Mouse (Mus musculus) T-helper 1 cell (primary cell): ENCODE data around the gene Sorcs1.

Experiments
- in situ Hi-C: fragments of 300-600 bp; cut with MboI, MseI; formaldehyde crosslinking; loops from one replicate; pipeline ENCODE4 v1.15.1; 2025; ENCODE audit warnings: high pct_unique_total_duplicates

Sorcs1 gene

GRCm38 (mm10) chr19:50566306-50566705 is 112.1 kb downstream of the Sorcs1 start:
- in situ Hi-C loops = no loop called here

DNA sequence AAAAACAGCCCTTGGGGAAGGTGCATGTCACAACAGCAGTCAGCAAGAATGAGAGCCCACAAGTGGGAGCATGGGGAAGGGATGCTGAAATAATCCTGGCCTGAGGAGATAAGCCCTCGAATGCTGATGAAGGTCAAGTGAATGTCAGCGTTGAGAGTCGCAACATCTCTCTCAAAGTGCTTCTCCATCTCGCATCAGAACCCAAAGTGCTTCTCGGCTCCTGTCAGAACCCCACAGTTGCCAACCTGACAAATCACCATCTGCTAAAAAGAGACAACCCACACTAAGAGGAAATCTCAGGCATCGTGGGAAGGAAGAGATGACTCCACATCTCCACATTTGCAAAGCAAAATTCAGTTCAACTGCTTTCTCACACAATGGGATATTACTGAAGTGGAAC is 119.7 kb downstream of the Sorcs1 start:
- in situ Hi-C loops = no loop called here

GRCm38 (mm10) chr19:50534031-50534430 is 144.4 kb downstream of the Sorcs1 start:
- in situ Hi-C loops = no loop called here

DNA sequence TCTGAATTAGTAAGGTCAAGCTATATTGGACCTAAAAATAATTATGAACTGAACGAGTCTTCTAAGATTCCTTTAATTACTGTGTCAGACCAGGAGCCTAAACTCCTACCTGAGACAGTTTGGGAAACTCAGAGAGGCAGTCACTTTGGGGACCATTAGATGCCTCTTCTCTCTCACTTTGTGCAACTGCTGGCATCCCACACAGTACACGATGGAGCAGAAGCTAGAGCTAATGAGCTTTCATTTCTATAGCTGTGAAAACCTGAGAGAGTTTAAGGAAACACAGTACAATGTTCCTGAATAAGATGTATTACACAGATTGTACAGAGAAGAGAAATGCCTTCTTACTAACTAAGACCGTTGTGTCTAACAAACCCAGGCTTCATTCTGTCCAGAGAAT is 150.6 kb downstream of the Sorcs1 start:
- in situ Hi-C loops = no loop called here

DNA sequence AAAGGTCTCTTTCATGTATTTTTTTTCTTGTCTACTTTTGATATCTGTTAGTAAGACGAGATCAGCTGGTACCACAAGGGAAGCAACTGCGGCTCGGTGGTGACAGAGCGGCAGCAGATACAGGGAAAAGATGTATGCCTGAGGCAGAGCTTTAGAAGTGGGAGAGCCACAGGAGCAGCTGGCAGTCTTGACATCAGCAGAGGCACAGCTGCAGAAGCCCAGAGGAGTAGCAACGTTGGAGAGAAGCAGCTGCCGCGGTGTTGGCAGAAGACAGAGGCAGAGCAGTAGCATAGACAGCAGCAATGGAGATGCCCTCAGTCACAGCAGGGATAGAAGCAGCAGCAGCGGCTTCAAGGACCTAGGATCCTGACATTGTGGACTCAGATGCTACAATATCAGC is 152.4 kb downstream of the Sorcs1 start:
- in situ Hi-C loops = no loop called here

DNA sequence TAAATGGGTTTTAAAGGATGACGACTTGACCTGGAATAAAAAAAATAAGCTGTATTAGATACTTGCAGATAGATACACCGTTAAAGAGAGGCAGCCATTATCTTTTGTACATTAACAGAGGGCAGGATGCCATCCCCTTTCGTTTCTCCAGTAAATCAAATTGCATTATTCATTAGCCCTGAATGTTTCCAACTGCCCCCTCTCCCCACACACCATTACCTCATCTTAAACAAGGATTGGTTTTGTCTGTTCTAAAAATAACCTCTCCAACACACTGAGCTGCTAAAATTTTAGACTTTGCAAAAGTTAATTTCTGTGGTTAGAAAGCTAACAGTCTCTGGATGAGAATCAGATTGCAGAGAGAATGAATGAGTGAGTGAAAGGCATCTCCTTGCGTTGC is 156.5 kb downstream of the Sorcs1 start:
- in situ Hi-C loops = no loop called here

DNA sequence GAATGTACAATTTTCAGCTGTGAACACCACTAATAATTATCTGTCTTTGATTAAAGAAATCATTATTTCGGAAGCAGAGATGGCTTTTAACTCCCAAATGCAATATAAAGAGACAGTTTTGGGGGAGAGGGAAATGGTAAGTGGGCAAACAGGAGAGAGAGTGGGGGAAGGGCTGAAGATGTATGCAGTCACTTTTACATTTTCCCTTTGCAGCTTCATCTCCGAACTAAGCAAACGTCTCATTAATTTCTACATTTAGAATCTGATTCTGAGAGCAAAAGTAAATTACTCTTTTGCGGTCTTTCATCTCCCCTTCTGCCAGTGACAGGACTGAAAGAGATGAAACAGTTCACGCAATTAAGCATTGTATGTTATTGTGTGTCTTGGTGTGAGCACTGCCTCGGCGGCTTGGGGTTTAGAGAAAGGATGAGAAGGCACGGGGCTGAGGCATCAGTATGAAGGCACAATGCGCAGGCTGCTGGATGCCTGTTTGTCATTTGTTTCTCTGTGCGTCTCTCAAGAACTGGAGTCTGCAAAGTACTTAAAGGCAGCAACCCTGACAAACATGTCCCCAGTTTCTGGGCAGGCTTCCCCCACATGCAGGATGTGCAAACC is 163.3 kb downstream of the Sorcs1 start:
- in situ Hi-C loops = no loop called here

- in situ Hi-C loops = no loop called here
These were observed 164.1 kb downstream of the Sorcs1 start for GRCm38 (mm10) chr19:50514309-50514830.

DNA sequence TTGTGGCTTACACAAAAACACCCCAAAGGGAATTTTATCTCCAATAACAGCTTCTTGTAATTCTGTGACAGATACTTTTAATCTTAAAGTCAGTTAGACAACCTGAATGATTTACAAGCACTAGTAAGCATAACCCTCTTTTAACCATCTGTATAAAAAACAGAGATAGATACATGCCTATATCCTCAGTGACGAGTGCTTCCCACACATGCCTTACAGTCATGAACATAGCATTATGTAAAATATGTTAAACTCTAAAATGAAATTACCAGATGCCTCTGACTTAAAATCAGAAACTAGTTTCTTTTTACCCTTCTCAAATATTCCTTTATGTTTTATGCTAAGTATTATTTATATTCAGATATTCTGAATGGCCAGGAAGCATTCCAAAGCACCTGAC is 175.6 kb downstream of the Sorcs1 start:
- in situ Hi-C loops = no loop called here

- in situ Hi-C loops = no loop called here
These were observed 187.3 kb downstream of the Sorcs1 start for GRCm38 (mm10) chr19:50491121-50491520.

- in situ Hi-C loops = no loop called here
These were observed 187.7 kb downstream of the Sorcs1 start for GRCm38 (mm10) chr19:50490721-50491120.

DNA sequence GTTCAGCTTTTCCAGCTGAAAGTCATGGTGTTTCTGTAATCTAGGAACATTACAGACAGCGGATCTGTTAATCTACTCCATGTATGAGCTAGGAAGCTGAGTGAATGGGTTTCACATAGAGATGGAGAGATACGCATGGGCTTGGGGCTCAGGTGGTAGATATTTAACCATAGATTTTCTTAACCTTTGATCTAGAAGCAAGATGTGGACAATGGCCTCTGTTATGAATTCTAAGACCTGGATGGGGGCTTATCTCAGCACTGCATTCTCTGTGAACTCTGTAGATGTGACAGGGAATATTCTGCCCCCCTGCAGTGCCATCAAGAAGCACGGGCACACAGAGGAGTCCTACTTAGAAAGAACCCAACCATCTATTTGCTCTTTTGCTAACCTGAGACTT is 188.7 kb downstream of the Sorcs1 start:
- in situ Hi-C loops = no loop called here

GRCm38 (mm10) chr19:50488421-50488820 is 190.0 kb downstream of the Sorcs1 start:
- in situ Hi-C loops = no loop called here

DNA sequence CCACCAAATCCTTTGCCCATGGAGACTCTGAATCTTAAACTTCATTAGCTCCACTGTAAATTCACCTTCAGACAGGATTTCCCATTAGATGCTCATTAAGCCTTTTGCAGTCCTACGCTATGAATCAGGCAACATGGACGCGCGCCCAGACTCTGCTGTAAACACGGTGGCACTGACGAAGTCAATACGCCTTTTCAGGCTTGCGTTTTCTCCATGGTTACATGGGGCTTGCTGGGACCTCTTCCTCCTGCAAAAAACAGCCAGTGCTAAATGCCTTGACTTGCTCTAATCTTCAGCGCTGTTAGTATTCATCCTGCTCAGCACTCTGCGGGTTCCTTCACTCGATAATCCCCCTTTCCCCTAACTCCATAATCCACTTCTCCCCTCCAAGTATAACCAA is 190.7 kb downstream of the Sorcs1 start:
- in situ Hi-C loops = no loop called here

GRCm38 (mm10) chr19:50486345-50486744 is 192.1 kb downstream of the Sorcs1 start:
- in situ Hi-C loops = no loop called here

DNA sequence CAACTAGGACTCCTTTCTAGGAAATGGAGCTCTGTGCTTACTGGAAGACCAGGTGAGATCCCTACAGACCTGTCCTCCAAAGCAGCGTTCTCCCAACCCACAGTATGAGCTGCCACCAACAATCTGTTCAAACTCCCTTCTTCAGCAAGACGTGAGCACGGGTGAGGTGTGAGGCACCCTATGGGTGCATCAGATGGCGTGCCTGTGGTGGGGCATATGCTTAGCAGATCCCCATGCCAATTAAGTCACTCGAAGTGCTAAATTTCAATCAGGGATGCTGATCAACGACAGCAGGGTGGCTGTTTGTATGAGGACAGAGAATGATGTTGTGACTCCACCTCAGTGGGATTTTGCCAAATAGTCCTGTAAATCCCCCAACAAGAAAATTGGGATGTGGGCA is 201.7 kb downstream of the Sorcs1 start:
- in situ Hi-C loops = no loop called here

- in situ Hi-C loops = no loop called here
These were observed 209.9 kb downstream of the Sorcs1 start for GRCm38 (mm10) chr19:50468592-50468991.

DNA sequence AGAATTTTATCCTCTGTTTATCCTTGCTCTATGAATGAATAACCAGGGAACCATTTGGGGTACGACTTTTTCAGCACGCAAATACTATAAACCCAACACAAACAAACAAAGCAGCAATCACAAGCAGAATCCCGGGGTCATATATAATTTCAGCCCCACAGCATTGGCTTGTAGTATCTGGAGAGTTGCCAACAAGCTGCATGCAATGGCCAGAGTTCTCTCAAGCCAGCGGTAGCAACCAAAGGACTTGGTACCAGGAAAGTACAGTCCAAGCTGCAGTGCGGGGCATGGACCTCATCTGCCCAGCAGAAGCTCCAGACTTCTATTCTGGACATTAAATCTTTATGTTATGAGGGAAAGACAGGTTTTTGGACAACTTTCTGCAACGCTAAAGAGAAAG is 213.6 kb downstream of the Sorcs1 start:
- in situ Hi-C loops = no loop called here

DNA sequence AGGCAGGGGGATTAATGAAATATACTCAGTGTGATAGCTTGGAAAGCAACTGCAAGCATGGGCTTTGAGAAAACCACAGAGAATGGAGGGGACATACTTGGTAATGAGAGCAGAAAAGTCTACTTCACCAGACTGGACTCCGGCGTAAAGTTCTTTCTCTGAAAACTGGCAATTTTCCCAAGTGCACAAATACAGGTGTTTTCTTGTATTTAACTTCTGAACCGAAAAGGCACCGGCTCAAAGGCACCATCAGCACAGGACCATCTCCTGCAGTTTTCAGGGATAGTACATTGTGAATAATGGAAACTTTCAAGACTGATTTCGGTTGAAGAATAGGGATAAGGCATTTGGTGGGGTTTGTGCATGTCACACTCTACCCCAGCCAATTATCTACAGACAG is 219.9 kb downstream of the Sorcs1 start:
- in situ Hi-C loops = no loop called here

DNA sequence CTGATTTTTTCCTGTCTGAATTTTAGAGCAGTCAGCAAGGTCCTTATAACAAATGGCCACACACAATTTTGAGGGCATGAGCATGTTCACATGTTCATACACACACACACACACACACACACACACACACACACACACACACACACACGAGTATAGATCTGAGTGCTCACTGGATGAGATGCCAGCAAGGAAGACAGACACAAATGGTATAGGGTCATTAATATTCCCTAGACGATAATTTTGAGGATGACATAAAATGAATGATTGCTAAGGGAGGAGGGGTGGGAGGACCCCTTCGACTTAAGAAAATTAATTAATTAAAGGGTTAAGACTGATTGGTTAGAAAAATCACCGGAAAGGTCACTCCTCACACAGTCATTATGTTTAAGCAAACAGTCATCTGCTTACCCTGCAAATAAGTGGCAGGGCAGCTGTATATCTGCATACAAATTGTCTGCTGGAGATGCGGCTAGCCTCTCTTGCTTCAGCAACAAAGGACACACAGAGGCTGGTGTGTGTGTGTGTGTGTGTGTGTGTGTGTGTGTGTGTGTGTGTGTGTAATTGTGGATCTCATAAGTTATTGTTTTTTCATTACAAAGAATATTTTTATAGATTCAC is 221.1 kb downstream of the Sorcs1 start:
- in situ Hi-C loops = no loop called here

DNA sequence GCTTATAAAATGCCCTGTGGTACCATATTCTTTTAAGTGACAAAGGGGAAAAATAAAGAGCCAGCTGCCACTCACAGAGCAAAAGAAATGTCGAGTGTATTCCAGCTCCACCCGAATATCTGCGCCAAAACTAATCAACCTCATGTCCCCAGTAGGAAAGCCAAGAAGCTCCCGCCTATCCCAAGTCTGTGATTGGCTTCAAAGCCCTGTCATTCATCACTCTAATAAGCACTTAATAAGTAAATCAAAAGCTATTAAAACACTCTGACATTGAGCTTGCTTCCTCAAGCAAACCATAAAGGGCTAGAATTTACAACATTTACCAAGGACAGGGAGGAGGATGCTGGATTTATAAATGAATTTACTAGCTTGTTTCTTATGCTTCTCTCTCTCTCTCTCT is 237.3 kb downstream of the Sorcs1 start:
- in situ Hi-C loops = no loop called here

DNA sequence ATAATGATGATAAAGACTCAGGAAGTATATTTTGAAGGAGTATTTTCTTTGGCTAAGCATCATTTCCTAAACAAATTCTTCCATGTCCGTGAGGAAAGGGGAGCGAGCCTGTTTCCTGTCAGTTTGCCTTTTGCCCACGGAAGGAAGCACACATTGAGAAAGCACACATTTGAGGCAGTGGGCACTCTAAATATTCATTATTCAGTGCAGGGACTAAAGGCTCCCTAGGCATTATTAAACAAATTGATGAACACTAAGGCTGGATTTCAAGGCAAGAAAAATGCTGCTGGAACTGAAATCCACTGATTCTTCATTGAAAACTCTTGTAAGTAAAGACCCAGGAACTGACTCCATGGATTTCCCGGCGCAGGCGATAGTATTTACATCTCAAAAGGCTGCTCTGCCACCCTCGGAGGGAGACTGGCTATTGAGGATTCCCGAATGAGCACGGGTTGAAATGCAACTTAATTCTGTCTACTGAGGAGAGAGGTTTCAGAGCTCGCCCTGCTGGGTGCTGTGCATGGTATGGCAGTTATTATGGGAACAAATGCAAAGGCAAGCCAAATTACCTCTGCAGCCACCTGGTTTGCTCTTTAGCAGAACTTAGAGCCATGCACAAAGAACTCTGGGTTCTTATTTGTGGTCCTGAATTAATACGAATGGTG is 238.1 kb downstream of the Sorcs1 start:
- in situ Hi-C loops = no loop called here

DNA sequence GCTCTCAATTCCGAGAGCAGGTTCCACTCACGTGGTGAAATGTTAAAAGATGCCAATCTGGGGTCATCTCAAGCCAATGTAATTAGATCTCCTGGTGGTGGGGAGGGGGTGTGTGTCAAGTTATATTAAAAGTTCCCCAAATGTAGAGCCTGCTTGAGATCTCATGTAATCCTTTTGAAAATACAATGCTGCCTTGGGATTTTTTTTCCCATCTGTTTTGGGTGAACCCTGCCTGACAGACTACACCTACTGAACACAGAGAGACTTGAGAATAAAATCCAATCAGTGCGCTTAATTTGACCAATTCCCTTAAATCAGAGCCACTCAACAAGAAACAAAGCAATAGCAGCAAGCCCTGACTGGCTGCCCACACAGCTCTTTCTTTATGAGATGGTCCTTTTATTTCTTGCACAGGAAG is 239.0 kb downstream of the Sorcs1 start:
- in situ Hi-C loops = loop anchor here (10.0 kb wide), 1 partner anchor 1795 kb away; no protein-coding TSS in a partner anchor
